Comparison of ENCODE assay signal across 17 mouse cellular contexts in the genomic region with DNA sequence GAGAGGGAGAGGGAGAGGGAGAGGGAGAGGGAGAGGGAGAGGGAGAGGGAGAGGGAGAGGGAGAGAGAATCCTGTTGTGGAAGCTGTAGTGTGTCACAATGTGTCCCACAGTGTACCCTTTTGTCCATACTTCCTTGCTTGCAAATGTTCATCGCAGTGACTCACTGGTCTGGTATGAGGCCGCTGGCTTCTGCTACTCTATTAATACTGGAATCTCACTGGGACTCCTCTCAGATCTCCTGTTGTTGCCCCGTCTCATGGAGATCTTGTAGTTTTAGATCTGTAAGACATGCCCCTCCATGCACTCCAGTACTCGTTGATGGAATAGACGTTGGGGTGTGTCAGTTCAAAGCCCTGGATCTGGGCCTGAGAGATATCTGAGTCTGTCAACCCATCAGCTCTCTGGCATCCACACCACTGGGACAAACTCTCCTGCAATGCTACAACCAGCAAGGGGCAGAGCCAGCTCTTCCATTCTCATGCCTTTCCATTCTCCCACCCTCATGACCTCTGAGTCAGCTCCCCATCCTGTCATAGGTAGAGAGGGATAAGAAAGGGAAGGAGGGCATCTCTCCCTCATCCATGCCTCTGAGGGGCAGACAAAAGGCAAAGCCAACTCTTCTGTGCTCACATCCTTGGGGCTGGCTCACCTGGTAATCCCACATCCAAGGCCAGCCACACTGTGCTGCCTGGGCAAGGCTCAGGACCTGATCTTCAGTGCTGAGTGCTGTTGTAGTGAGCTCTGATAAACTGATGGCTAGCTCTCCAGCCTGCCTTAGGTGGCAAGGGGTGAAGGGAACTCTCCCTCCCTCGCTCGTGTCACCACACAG.
DNase-seq lines count a peak whose midpoint lies in the region; ATAC-seq and TF ChIP-seq lines count a peak whose summit lies in the region.
"Had no signal": no experiment of that assay in that cellular context is flagged by ENCODE, and none has a peak within 500 bp of the region (broad histone marks: within the 10 kb centered on the region; RNA-seq: fewer than 3 reads in every experiment).

No protein-coding gene starts in this region.

- no peak for DNase-seq in forebrain, embryonic 14.5 days (ENCODE audit: low spot score)
- no peak for DNase-seq in midbrain, postnatal 0 days (ENCODE audit: low spot score)
- DNase-seq in gastrocnemius, adult 2 months: no peak
- DNase-seq in cerebellum, postnatal 4 days (ENCODE audit: low spot score in 2 of 2): no peak
- no peak for DNase-seq in embryo, embryonic 10 days (ENCODE audit: low spot score)
- DNase-seq: B cell, adult 2 months; cerebellum, adult 11-12 months; gastrocnemius, postnatal 36 days; thymus, postnatal 4 days had no signal

- no peak overlapping the region for H3K4me2 ChIP-seq in forebrain, embryonic 13.5 days
- no peak overlapping the region for H3K4me2 ChIP-seq in forebrain, embryonic 14.5 days (ENCODE audit: low read length)
- H3K4me2 ChIP-seq in midbrain, embryonic 15.5 days: no peak overlapping the region
- no peak overlapping the region for H3K4me2 ChIP-seq in midbrain, postnatal 0 days (ENCODE audit: low read depth, low read length, poor library complexity, severe bottlenecking)
- H3K4me2 ChIP-seq in heart, embryonic 13.5 days: peak overlapping the region; percentile 38
- H3K4me2 ChIP-seq: embryonic facial prominence, embryonic 15.5 days; intestine, embryonic 15.5 days; liver, embryonic 11.5 days; midbrain, embryonic 12.5 days had no signal

- H3K36me3 ChIP-seq in forebrain, embryonic 13.5 days (ENCODE audit: poor library complexity, severe bottlenecking): no peaks in the 10 kb centered on the region
- no peaks in the 10 kb centered on the region for H3K36me3 ChIP-seq in forebrain, embryonic 14.5 days (ENCODE audit: control insufficient read depth, insufficient read depth, low read length)
- H3K36me3 ChIP-seq in midbrain, embryonic 15.5 days (replicated peaks): no peaks in the 10 kb centered on the region
- H3K36me3 ChIP-seq in midbrain, postnatal 0 days (ENCODE audit: insufficient read depth, low read length): no peaks in the 10 kb centered on the region
- H3K36me3 ChIP-seq in heart, embryonic 13.5 days: no peaks in the 10 kb centered on the region
- H3K36me3 ChIP-seq: embryonic facial prominence, embryonic 15.5 days; intestine, embryonic 15.5 days; midbrain, embryonic 12.5 days had no signal

- no peak overlapping the region for H3K9ac ChIP-seq in forebrain, embryonic 13.5 days
- H3K9ac ChIP-seq in forebrain, embryonic 14.5 days (ENCODE audit: low read length): no peak overlapping the region
- no peak overlapping the region for H3K9ac ChIP-seq in midbrain, embryonic 15.5 days
- H3K9ac ChIP-seq in midbrain, postnatal 0 days (replicated peaks; ENCODE audit: low read length, poor library complexity, severe bottlenecking): no peak overlapping the region
- H3K9ac ChIP-seq in heart, embryonic 13.5 days: peak overlapping the region; percentile 42; the same call in 1 of the 2 replicates
- H3K9ac ChIP-seq: embryonic facial prominence, embryonic 15.5 days; intestine, embryonic 15.5 days; midbrain, embryonic 12.5 days had no signal

- intact Hi-C loops in gastrocnemius, adult 2 months (cut with DNase I): no loop called here

- H3K9me3 ChIP-seq in forebrain, embryonic 13.5 days (replicated peaks): no peaks in the 10 kb centered on the region
- H3K9me3 ChIP-seq in forebrain, embryonic 14.5 days (replicated peaks; ENCODE audit: control insufficient read depth, low read length): no peaks in the 10 kb centered on the region
- no peaks in the 10 kb centered on the region for H3K9me3 ChIP-seq in midbrain, embryonic 15.5 days
- no peaks in the 10 kb centered on the region for H3K9me3 ChIP-seq in midbrain, postnatal 0 days (ENCODE audit: low read length)
- H3K9me3 ChIP-seq in heart, embryonic 13.5 days: no peaks in the 10 kb centered on the region
- H3K9me3 ChIP-seq: embryonic facial prominence, embryonic 15.5 days; intestine, embryonic 15.5 days; midbrain, embryonic 12.5 days had no signal

- ATAC-seq in forebrain, embryonic 13.5 days: 0 out of 2 replicates have a peak, but pooled peaks have one; percentile 13
- no peak for ATAC-seq in forebrain, embryonic 14.5 days
- ATAC-seq in midbrain, embryonic 15.5 days (replicated peaks): 0 out of 2 replicates have a peak, but pooled peaks have one; percentile 6
- ATAC-seq in midbrain, postnatal 0 days (ENCODE audit: low FRiP score): no peak
- peak; percentile 41; the same call in 1 of the 2 replicates for ATAC-seq in heart, embryonic 13.5 days (ENCODE audit: extremely low read depth, insufficient number of reproducible peaks, low FRiP score, low TSS enrichment)
- ATAC-seq: intestine, embryonic 15.5 days had no signal

- no peak overlapping the region for H3K4me3 ChIP-seq in forebrain, embryonic 13.5 days
- no peak overlapping the region for H3K4me3 ChIP-seq in forebrain, embryonic 14.5 days (ENCODE audit: low read depth, low read length)
- H3K4me3 ChIP-seq in midbrain, embryonic 15.5 days: no peak overlapping the region
- no peak overlapping the region for H3K4me3 ChIP-seq in midbrain, postnatal 0 days (ENCODE audit: low read depth, low read length)
- H3K4me3 ChIP-seq in heart, embryonic 13.5 days: no peak overlapping the region
- H3K4me3 ChIP-seq in gastrocnemius, adult 2 months: no peak overlapping the region
- H3K4me3 ChIP-seq: embryonic facial prominence, embryonic 15.5 days; intestine, embryonic 15.5 days; left cerebral cortex, adult 2 months; midbrain, embryonic 12.5 days had no signal

- H3K27ac ChIP-seq in forebrain, embryonic 13.5 days: no peak overlapping the region
- no peak overlapping the region for H3K27ac ChIP-seq in forebrain, embryonic 14.5 days (ENCODE audit: low read depth, low read length)
- no peak overlapping the region for H3K27ac ChIP-seq in midbrain, embryonic 15.5 days
- H3K27ac ChIP-seq in midbrain, postnatal 0 days (ENCODE audit: low read depth, low read length): no peak overlapping the region
- H3K27ac ChIP-seq in heart, embryonic 13.5 days (replicated peaks): peak overlapping the region; percentile 81
- no peak overlapping the region for H3K27ac ChIP-seq in gastrocnemius, adult 2 months
- H3K27ac ChIP-seq: embryonic facial prominence, embryonic 15.5 days; intestine, embryonic 15.5 days; left cerebral cortex, adult 2 months; midbrain, embryonic 12.5 days had no signal

- peaks cover 3% of the 10 kb centered on the region; the same call in 1 of the 2 replicates for H3K4me1 ChIP-seq in forebrain, embryonic 13.5 days
- no peaks in the 10 kb centered on the region for H3K4me1 ChIP-seq in forebrain, embryonic 14.5 days (ENCODE audit: control insufficient read depth, insufficient read depth, low read length)
- H3K4me1 ChIP-seq in midbrain, embryonic 15.5 days: no peaks in the 10 kb centered on the region
- H3K4me1 ChIP-seq in midbrain, postnatal 0 days (ENCODE audit: insufficient read depth, low read length): no peaks in the 10 kb centered on the region
- H3K4me1 ChIP-seq in heart, embryonic 13.5 days: peaks cover 30% of the 10 kb centered on the region
- H3K4me1 ChIP-seq: embryonic facial prominence, embryonic 15.5 days; intestine, embryonic 15.5 days; midbrain, embryonic 12.5 days had no signal

- H3K27me3 ChIP-seq in forebrain, embryonic 13.5 days: no peaks in the 10 kb centered on the region
- no peaks in the 10 kb centered on the region for H3K27me3 ChIP-seq in forebrain, embryonic 14.5 days (replicated peaks; ENCODE audit: control insufficient read depth, insufficient read depth, low read length)
- H3K27me3 ChIP-seq in midbrain, embryonic 15.5 days (replicated peaks): no peaks in the 10 kb centered on the region
- no peaks in the 10 kb centered on the region for H3K27me3 ChIP-seq in midbrain, postnatal 0 days (ENCODE audit: insufficient read depth, low read length)
- no peaks in the 10 kb centered on the region for H3K27me3 ChIP-seq in heart, embryonic 13.5 days (replicated peaks)
- H3K27me3 ChIP-seq: embryonic facial prominence, embryonic 15.5 days; intestine, embryonic 15.5 days; midbrain, embryonic 12.5 days had no signal

- no peak for TF ChIP-seq CTCF in midbrain, postnatal 0 days (IDR thresholded peaks at IDR 0.05)
- TF ChIP-seq CTCF in gastrocnemius, adult 2 months (IDR thresholded peaks at IDR 0.05): no peak

- 76% methylated on average over 7 of the region's 7 CpGs for WGBS in forebrain, embryonic 13.5 days
- 79% methylated on average over 7 of the region's 7 CpGs for WGBS in forebrain, embryonic 14.5 days
- 76% methylated on average over 7 of the region's 7 CpGs for WGBS in midbrain, embryonic 15.5 days
- 76% methylated on average over 7 of the region's 7 CpGs for WGBS in midbrain, postnatal 0 days
- 25% methylated on average over 7 of the region's 7 CpGs for WGBS in heart, embryonic 13.5 days

Comparison
In these comparisons a context has a peak if more than half of its experiments do, and no peak if none do; other contexts are left out.
1. ATAC-seq: peak in forebrain, embryonic 13.5 days (single experiment), midbrain, embryonic 15.5 days (single experiment) and heart, embryonic 13.5 days (single experiment); none in forebrain, embryonic 14.5 days (single experiment) and midbrain, postnatal 0 days (single experiment).